19 mouse cellular contexts compared by ENCODE assay signal in genomic region chr15:12368357-12368756, GRCm38 (mm10). TPM values are rescaled to one million over a fixed set of nuclear protein-coding genes. Genes with fewer than 3 reads are reported as not detected.
DNase-seq lines count a peak whose midpoint lies in the region; ATAC-seq and TF ChIP-seq lines count a peak whose summit lies in the region.
"Had no signal": no experiment of that assay in that cellular context is flagged by ENCODE, and none has a peak within 500 bp of the region (broad histone marks: within the 10 kb centered on the region; RNA-seq: fewer than 3 reads in every experiment).

No protein-coding gene starts in this region.

- H3K27me3 ChIP-seq in heart, embryonic 13.5 days (replicated peaks) = no peaks in the 10 kb centered on the region
- no peaks in the 10 kb centered on the region for H3K27me3 ChIP-seq in G1E (ENCODE audit: insufficient read depth, low read length)
- no peaks in the 10 kb centered on the region for H3K27me3 ChIP-seq in heart, embryonic 16.5 days (ENCODE audit: control insufficient read depth, insufficient read depth, low read length)
- no peaks in the 10 kb centered on the region for H3K27me3 ChIP-seq in liver, embryonic 15.5 days
- H3K27me3 ChIP-seq in lung, postnatal 0 days (replicated peaks; ENCODE audit: insufficient read depth, low read length) = no peaks in the 10 kb centered on the region
- H3K27me3 ChIP-seq: embryonic facial prominence, embryonic 13.5 days; limb, embryonic 12.5 days; lung, embryonic 15.5 days had no signal

- peak overlapping the region; percentile 81 for H3K27ac ChIP-seq in heart, embryonic 13.5 days (replicated peaks)
- peak overlapping the region; percentile 85 for H3K27ac ChIP-seq in heart, embryonic 16.5 days (ENCODE audit: low read length)
- peak overlapping the region; percentile 85 for H3K27ac ChIP-seq in liver, embryonic 15.5 days (replicated peaks)
- no peak overlapping the region for H3K27ac ChIP-seq in lung, postnatal 0 days (ENCODE audit: low read length)
- H3K27ac ChIP-seq: embryonic facial prominence, embryonic 13.5 days; limb, embryonic 12.5 days; lung, embryonic 15.5 days had no signal

- no peak overlapping the region for H3K4me3 ChIP-seq in heart, embryonic 13.5 days
- H3K4me3 ChIP-seq in G1E (ENCODE audit: low read depth, low read length) = peak overlapping the region; percentile 58; the same call in 1 of the 2 replicates
- no peak overlapping the region for H3K4me3 ChIP-seq in heart, embryonic 16.5 days (ENCODE audit: low read length)
- no peak overlapping the region for H3K4me3 ChIP-seq in liver, embryonic 15.5 days (replicated peaks)
- H3K4me3 ChIP-seq in lung, postnatal 0 days (ENCODE audit: low read depth, low read length) = no peak overlapping the region
- H3K4me3 ChIP-seq: embryonic facial prominence, embryonic 13.5 days; hindbrain, embryonic 12.5 days; limb, embryonic 12.5 days; lung, embryonic 15.5 days had no signal

- no peaks in the 10 kb centered on the region for H3K9me3 ChIP-seq in heart, embryonic 13.5 days
- H3K9me3 ChIP-seq in G1E (replicated peaks) = no peaks in the 10 kb centered on the region
- no peaks in the 10 kb centered on the region for H3K9me3 ChIP-seq in heart, embryonic 16.5 days (replicated peaks; ENCODE audit: control insufficient read depth, low read length)
- no peaks in the 10 kb centered on the region for H3K9me3 ChIP-seq in liver, embryonic 15.5 days (replicated peaks)
- H3K9me3 ChIP-seq in lung, postnatal 0 days (ENCODE audit: low read length) = no peaks in the 10 kb centered on the region
- H3K9me3 ChIP-seq: embryonic facial prominence, embryonic 13.5 days; hindbrain, embryonic 12.5 days; limb, embryonic 12.5 days; lung, embryonic 15.5 days had no signal

- no peak for TF ChIP-seq CTCF in G1E (IDR thresholded peaks at IDR 0.05; ENCODE audit: low read depth, low read length)
- no peak for TF ChIP-seq CTCF in lung, postnatal 0 days (IDR thresholded peaks at IDR 0.05)

- DNase-seq in heart, adult 9 months (ENCODE audit: low spot score in 2 of 2) = no peak
- DNase-seq in G1E (ENCODE audit: low spot score) (no peak), MN1 (ENCODE audit: low spot score) (no peak)
- no peak for DNase-seq in lung, postnatal 0 days (ENCODE audit: low spot score)
- DNase-seq: cerebellum, adult 9-10 months; forebrain, postnatal 0 days; gastrocnemius, postnatal 14 days; layer of hippocampus, adult 9-11 months; thymus, postnatal 25 days had no signal

- no peak for ATAC-seq in heart, embryonic 13.5 days (ENCODE audit: extremely low read depth, insufficient number of reproducible peaks, low FRiP score, low TSS enrichment)
- ATAC-seq in G1E (ENCODE audit: extremely low read depth, insufficient number of reproducible peaks, low FRiP score, poor library complexity, severe bottlenecking) = no peak
- no peak for ATAC-seq in heart, embryonic 16.5 days (replicated peaks; ENCODE audit: extremely low read depth, insufficient read depth, low FRiP score)
- no peak for ATAC-seq in liver, embryonic 15.5 days (ENCODE audit: insufficient read depth)
- no peak for ATAC-seq in lung, postnatal 0 days
- ATAC-seq: forebrain, postnatal 0 days had no signal

- no peak overlapping the region for H3K9ac ChIP-seq in heart, embryonic 13.5 days
- H3K9ac ChIP-seq in heart, embryonic 16.5 days (ENCODE audit: low read length) = no peak overlapping the region
- H3K9ac ChIP-seq in liver, embryonic 15.5 days = no peak overlapping the region
- H3K9ac ChIP-seq in lung, postnatal 0 days (replicated peaks; ENCODE audit: low read depth) = no peak overlapping the region
- H3K9ac ChIP-seq: embryonic facial prominence, embryonic 13.5 days; forebrain, postnatal 0 days; hindbrain, embryonic 12.5 days; limb, embryonic 12.5 days; lung, embryonic 15.5 days had no signal

- peaks cover 24% of the 10 kb centered on the region for H3K36me3 ChIP-seq in heart, embryonic 13.5 days
- H3K36me3 ChIP-seq in G1E (replicated peaks) = peaks cover 18% of the 10 kb centered on the region
- peaks cover 3% of the 10 kb centered on the region; the same call in 1 of the 2 replicates for H3K36me3 ChIP-seq in heart, embryonic 16.5 days (ENCODE audit: control insufficient read depth, insufficient read depth)
- H3K36me3 ChIP-seq in liver, embryonic 15.5 days (replicated peaks) = no peaks in the 10 kb centered on the region
- H3K36me3 ChIP-seq in lung, postnatal 0 days (ENCODE audit: insufficient read depth, low read length) = no peaks in the 10 kb centered on the region
- H3K36me3 ChIP-seq: hindbrain, embryonic 12.5 days; lung, embryonic 15.5 days had no signal

- 77% methylated on average over 11 of the region's 11 CpGs for WGBS in heart, embryonic 13.5 days
- 86% methylated on average over 11 of the region's 11 CpGs for WGBS in heart, embryonic 16.5 days
- WGBS in liver, embryonic 15.5 days (ENCODE audit: insufficient replicate concordance) = 76% methylated on average over 11 of the region's 11 CpGs
- 79% methylated on average over 11 of the region's 11 CpGs for WGBS in lung, postnatal 0 days

- no peak for TF ChIP-seq EP300 in lung, postnatal 0 days (IDR thresholded peaks at IDR 0.05)

- no peak overlapping the region for H3K4me2 ChIP-seq in heart, embryonic 13.5 days
- no peak overlapping the region for H3K4me2 ChIP-seq in heart, embryonic 16.5 days (ENCODE audit: low read depth, low read length)
- peak overlapping the region; percentile 62; the same call in 1 of the 2 replicates for H3K4me2 ChIP-seq in liver, embryonic 15.5 days
- no peak overlapping the region for H3K4me2 ChIP-seq in lung, postnatal 0 days (replicated peaks; ENCODE audit: low read depth, low read length)
- H3K4me2 ChIP-seq: embryonic facial prominence, embryonic 13.5 days; hindbrain, embryonic 12.5 days; limb, embryonic 12.5 days had no signal

- peaks cover 34% of the 10 kb centered on the region for H3K4me1 ChIP-seq in heart, embryonic 13.5 days
- peaks cover 74% of the 10 kb centered on the region for H3K4me1 ChIP-seq in G1E (ENCODE audit: insufficient read depth, low read depth, low read length)
- H3K4me1 ChIP-seq in heart, embryonic 16.5 days (ENCODE audit: control insufficient read depth, insufficient read depth, low read length) = peaks cover 23% of the 10 kb centered on the region
- H3K4me1 ChIP-seq in liver, embryonic 15.5 days (replicated peaks) = peaks cover 41% of the 10 kb centered on the region
- peaks cover 9% of the 10 kb centered on the region; the same call in 1 of the 2 replicates for H3K4me1 ChIP-seq in lung, postnatal 0 days (ENCODE audit: insufficient read depth, low read depth, low read length)

RNA-seq across cellular contexts. Expression of gene 1810049J17Rik, which starts 46.7 kb away (rescaled TPM):
- polyA plus RNA-seq in heart, embryonic 13.5 days (2015; fragmentation: Nextera tagmentation; extraction: Ambion mirVana) = 0.78 and 1.3 TPM in 2 replicates
- total RNA-seq in G1E (2014; fragmentation: Nextera tagmentation) = not detected in 2 replicates
- 0.38 TPM in 1 of 2 replicates, not detected in the other for total RNA-seq in G1E (2017)
- 0.36 and 0.52 TPM in 2 replicates for polyA plus RNA-seq in G1E (2012)
- 0.75 TPM in 1 of 2 replicates, not detected in the other for polyA plus RNA-seq in heart, embryonic 16.5 days (2015; fragmentation: Nextera tagmentation; extraction: Ambion mirVana)
- 0.40 and 0.77 TPM in 2 replicates for polyA plus RNA-seq in liver, embryonic 15.5 days (2015; fragmentation: Nextera tagmentation; extraction: Ambion mirVana)
- polyA plus RNA-seq in lung, postnatal 0 days (2015; fragmentation: Nextera tagmentation; extraction: Ambion mirVana) = 0.33 and 1.1 TPM in 2 replicates
- total RNA-seq: forebrain, postnatal 0 days; gastrocnemius, postnatal 14 days; midbrain, postnatal 0 days had no signal
- polyA plus RNA-seq: cortical plate, adult 2 months; embryonic facial prominence, embryonic 13.5 days; spleen, adult 2 months had no signal

RNA-seq across cellular contexts. Expression of gene Golph3, which starts 47.1 kb away (rescaled TPM):
- 60.1 and 63.0 TPM in 2 replicates for polyA plus RNA-seq in heart, embryonic 13.5 days (2015; fragmentation: Nextera tagmentation; extraction: Ambion mirVana)
- total RNA-seq in G1E (2014; fragmentation: Nextera tagmentation) = 411 and 482 TPM in 2 replicates
- 299 and 319 TPM in 2 replicates for total RNA-seq in G1E (2017)
- polyA plus RNA-seq in G1E (2012) = 739 and 1,035 TPM in 2 replicates
- polyA plus RNA-seq in heart, embryonic 16.5 days (2015; fragmentation: Nextera tagmentation; extraction: Ambion mirVana) = 61.3 and 67.6 TPM in 2 replicates
- 45.5 and 47.1 TPM in 2 replicates for polyA plus RNA-seq in liver, embryonic 15.5 days (2015; fragmentation: Nextera tagmentation; extraction: Ambion mirVana)
- polyA plus RNA-seq in lung, postnatal 0 days (2015; fragmentation: Nextera tagmentation; extraction: Ambion mirVana) = 79.4 and 85.9 TPM in 2 replicates
